Comparison of ENCODE assay signal across 10 mouse cellular contexts in genomic region chr10:40428633-40429032, GRCm38 (mm10).
"Had no signal": no experiment of that assay in that cellular context is flagged by ENCODE, and none has a peak within 500 bp of the region (broad histone marks: within the 10 kb centered on the region; RNA-seq: fewer than 3 reads in every experiment).

No protein-coding gene starts in this region.

- DNase-seq: kidney, postnatal 10 days; kidney, postnatal 4 days; lung, adult 2 months; lung, postnatal 10 days; retina, postnatal 1 day; right cerebral cortex, postnatal 4 days; spleen, adult 18-20 months; thymus, adult 18-20 months; thymus, postnatal 25 days had no signal

- ATAC-seq: midbrain, embryonic 15.5 days had no signal
